Comparison of ENCODE assay signal across 8 mouse cellular contexts in the genomic region with DNA sequence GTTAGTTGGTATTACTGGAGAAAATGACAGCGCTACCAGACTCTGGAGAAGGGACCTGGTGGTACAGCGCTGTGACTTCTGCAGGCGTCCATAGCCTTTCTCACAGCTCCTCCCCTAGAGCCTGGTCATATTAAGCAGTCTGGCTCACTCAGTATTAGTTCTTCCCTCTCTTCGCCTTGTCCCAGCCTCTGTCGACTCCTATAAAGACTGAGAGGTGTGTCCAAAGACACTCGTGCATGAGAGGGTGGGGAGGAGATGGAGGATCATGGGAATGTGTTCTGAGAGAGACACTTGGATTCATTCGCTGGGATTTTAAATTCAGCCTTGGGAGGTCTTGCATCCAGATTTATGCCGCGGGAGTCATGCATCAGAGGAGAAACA. TPM values are rescaled to one million over a fixed set of nuclear protein-coding genes. Genes with fewer than 3 reads are reported as not detected.
DNase-seq lines count a peak whose midpoint lies in the region; ATAC-seq and TF ChIP-seq lines count a peak whose summit lies in the region.

No protein-coding gene starts in this region.

- H3K4me3 ChIP-seq in cerebellum, adult 2 months (replicated peaks; ENCODE audit: insufficient read depth, low read depth, low read length) = peak overlapping the region; percentile 91
- peak overlapping the region; percentile 92 for H3K4me3 ChIP-seq in liver, embryonic 11.5 days (ENCODE audit: low read depth, low read length)
- H3K4me3 ChIP-seq in neural tube, embryonic 14.5 days (ENCODE audit: low read depth, low read length) = peak overlapping the region; percentile 75

- H3K4me1 ChIP-seq in cerebellum, adult 2 months (ENCODE audit: control insufficient read depth, insufficient read depth, low read length) = no peaks in the 10 kb centered on the region; the same call in 1 of the 2 replicates
- H3K4me1 ChIP-seq in liver, embryonic 11.5 days (replicated peaks; ENCODE audit: control insufficient read depth, insufficient read depth, low read length) = peaks cover 6% of the 10 kb centered on the region
- peaks cover 10% of the 10 kb centered on the region for H3K4me1 ChIP-seq in neural tube, embryonic 14.5 days (ENCODE audit: control insufficient read depth, insufficient read depth, low read length)

- ATAC-seq in hematopoietic stem cell, adult 5-6 weeks (replicated peaks in 1 of 2; ENCODE audit: insufficient read depth in 1 of 2, low FRiP score in 2 of 2, low TSS enrichment in 1 of 2, low read depth in 1 of 2, poor library complexity in 2 of 2, severe bottlenecking in 2 of 2) = peak; percentile 12 to 16; a peak in 3 of 4 replicates
- peak; percentile 49 for ATAC-seq in liver, embryonic 11.5 days (replicated peaks; ENCODE audit: low FRiP score)
- ATAC-seq in neural tube, embryonic 14.5 days (ENCODE audit: low read depth) = peak; percentile 64

- peaks cover 20% of the 10 kb centered on the region for H3K36me3 ChIP-seq in liver, embryonic 11.5 days (ENCODE audit: control insufficient read depth, insufficient read depth, low read length)
- peaks cover 22% of the 10 kb centered on the region for H3K36me3 ChIP-seq in neural tube, embryonic 14.5 days (ENCODE audit: control insufficient read depth, insufficient read depth, low read length)

- DNase-seq in cerebellum, adult 2 months = no peak
- no peak for DNase-seq in cerebellum, adult 8-10 months
- peak; percentile 8 for DNase-seq in urinary bladder, postnatal 14 days (ENCODE audit: low spot score)
- no peak for DNase-seq in urinary bladder, postnatal 36 days (ENCODE audit: low spot score in 2 of 2)
- no peak for DNase-seq in liver, embryonic 11.5 days (ENCODE audit: low spot score)
- no peak for DNase-seq in layer of hippocampus, postnatal 14 days (ENCODE audit: low spot score in 2 of 2)

- H3K27ac ChIP-seq in cerebellum, adult 2 months (ENCODE audit: insufficient read depth, low read length) = peak overlapping the region; percentile 73
- peak overlapping the region; percentile 71 for H3K27ac ChIP-seq in liver, embryonic 11.5 days (ENCODE audit: low read depth, low read length)
- H3K27ac ChIP-seq in neural tube, embryonic 14.5 days (ENCODE audit: low read depth, low read length) = peak overlapping the region; percentile 65

- H3K4me2 ChIP-seq in liver, embryonic 11.5 days = peak overlapping the region; percentile 93
- H3K4me2 ChIP-seq in neural tube, embryonic 14.5 days (ENCODE audit: low read depth, low read length) = peak overlapping the region; percentile 75

- no peaks in the 10 kb centered on the region for H3K9me3 ChIP-seq in liver, embryonic 11.5 days (ENCODE audit: control insufficient read depth, low read length)
- H3K9me3 ChIP-seq in neural tube, embryonic 14.5 days (ENCODE audit: control insufficient read depth, low read length) = no peaks in the 10 kb centered on the region

- H3K27me3 ChIP-seq in cerebellum, adult 2 months (ENCODE audit: control insufficient read depth, insufficient read depth, low read length) = no peaks in the 10 kb centered on the region
- no peaks in the 10 kb centered on the region for H3K27me3 ChIP-seq in liver, embryonic 11.5 days (replicated peaks; ENCODE audit: control insufficient read depth, insufficient read depth, low read length)
- H3K27me3 ChIP-seq in neural tube, embryonic 14.5 days (ENCODE audit: control insufficient read depth, insufficient read depth, low read length) = no peaks in the 10 kb centered on the region

- no peak for TF ChIP-seq POLR2A in cerebellum, adult 2 months (IDR thresholded peaks at IDR 0.05; ENCODE audit: borderline replicate concordance, insufficient read depth, low read length)

- peak overlapping the region; percentile 80 for H3K9ac ChIP-seq in liver, embryonic 11.5 days (ENCODE audit: low read depth, low read length)
- H3K9ac ChIP-seq in neural tube, embryonic 14.5 days (replicated peaks; ENCODE audit: low read depth, low read length) = peak overlapping the region; percentile 76

- 1% methylated on average over 9 of the region's 9 CpGs for WGBS in cerebellum, adult 2 months
- WGBS in liver, embryonic 11.5 days = 9% methylated on average over 9 of the region's 9 CpGs
- 9% methylated on average over 9 of the region's 9 CpGs for WGBS in neural tube, embryonic 14.5 days

- TF ChIP-seq CTCF in cerebellum, adult 2 months (IDR thresholded peaks at IDR 0.05; ENCODE audit: borderline replicate concordance, insufficient read depth, low read depth, low read length) = no peak

RNA-seq across cellular contexts. Expression of gene Coa6, which starts 0.6 kb away (rescaled TPM):
- polyA plus RNA-seq in cerebellum, adult 2 months (2012; rRNA removed) = 45.2 and 51.1 TPM in 2 replicates
- 26.3 and 31.7 TPM in 2 replicates for total RNA-seq in hematopoietic stem cell, adult 5-6 weeks (2017)
- polyA plus RNA-seq in liver, embryonic 11.5 days (2014; fragmentation: Nextera tagmentation; extraction: Ambion mirVana) = 57.4 and 57.9 TPM in 2 replicates
- 51.0 and 53.2 TPM in 2 replicates for polyA plus RNA-seq in neural tube, embryonic 14.5 days (2014; fragmentation: Nextera tagmentation; extraction: Ambion mirVana)
- 10 to 100 TPM; 25.4 to 31.0 TPM for total RNA-seq in layer of hippocampus, postnatal 14 days (2021)

RNA-seq across cellular contexts. Expression of gene Tarbp1, which starts 52.0 kb away (rescaled TPM):
- polyA plus RNA-seq in cerebellum, adult 2 months (2012; rRNA removed) = 7.1 and 8.2 TPM in 2 replicates
- 8.9 and 10.4 TPM in 2 replicates for total RNA-seq in hematopoietic stem cell, adult 5-6 weeks (2017)
- polyA plus RNA-seq in liver, embryonic 11.5 days (2014; fragmentation: Nextera tagmentation; extraction: Ambion mirVana) = 4.7 and 4.9 TPM in 2 replicates
- 2.7 TPM in 2 replicates for polyA plus RNA-seq in neural tube, embryonic 14.5 days (2014; fragmentation: Nextera tagmentation; extraction: Ambion mirVana)
- 1 to 10 TPM; 4.0 to 4.7 TPM for total RNA-seq in layer of hippocampus, postnatal 14 days (2021)

Comparison
In these comparisons a context has a peak if more than half of its experiments do, and no peak if none do; other contexts are left out.
1. ATAC-seq: peak in every context shown above with its lines; median percentile 64 in neural tube, embryonic 14.5 days; 49 in liver, embryonic 11.5 days; 14 in hematopoietic stem cell, adult 5-6 weeks.